In the genomic region with DNA sequence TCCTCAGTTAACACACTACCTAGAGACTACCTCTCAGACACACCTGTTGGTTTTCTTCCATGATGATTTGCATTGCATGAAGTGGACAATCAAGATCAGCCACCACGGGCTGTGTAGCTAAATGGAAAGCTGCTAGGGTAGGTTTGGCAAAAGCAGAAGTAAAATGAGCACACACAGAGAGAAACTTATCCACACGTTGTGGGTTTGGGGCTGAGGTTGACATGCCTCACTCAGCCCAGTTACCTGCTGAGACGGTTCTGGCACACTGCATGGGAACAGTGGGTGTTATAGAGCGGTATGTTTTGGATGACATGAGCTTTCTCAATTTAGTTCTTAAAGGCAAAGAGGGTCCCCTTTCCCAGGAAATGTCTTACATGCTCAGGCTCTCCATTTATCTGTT, we compare ENCODE assay signal across 19 mouse cellular contexts. TPM values are rescaled to one million over a fixed set of nuclear protein-coding genes. Genes with fewer than 3 reads are reported as not detected.
DNase-seq lines count a peak whose midpoint lies in the region; ATAC-seq lines count a peak whose summit lies in the region.
"Had no signal": no experiment of that assay in that cellular context is flagged by ENCODE, and none has a peak within 500 bp of the region (broad histone marks: within the 10 kb centered on the region; RNA-seq: fewer than 3 reads in every experiment).

No protein-coding gene starts in this region.

- ATAC-seq in granulocyte monocyte progenitor cell, adult 5-6 weeks (replicated peaks; ENCODE audit: poor library complexity, severe bottlenecking) = peak; percentile 69
- ATAC-seq in megakaryocyte progenitor cell, adult 5-6 weeks (replicated peaks; ENCODE audit: poor library complexity) = peak; percentile 55
- ATAC-seq: forebrain, embryonic 13.5 days; forebrain, embryonic 15.5 days; forebrain, postnatal 0 days had no signal

- peak; percentile 15 for DNase-seq in testis, postnatal 10 days (ENCODE audit: low spot score)
- DNase-seq in testis, postnatal 14 days (ENCODE audit: low spot score) = no peak
- DNase-seq in left cerebral cortex, adult 11 months (ENCODE audit: low spot score) = no peak
- no peak for DNase-seq in adrenal gland, postnatal 10 days
- DNase-seq: adrenal gland, adult 2 months; adrenal gland, postnatal 14 days; adrenal gland, postnatal 36 days; cerebellum, adult 11 months; cerebellum, adult 18-20 months; cerebellum, adult 8-10 months; cerebellum, adult 9-11 months; cerebellum, postnatal 14 days; cerebellum, postnatal 36 days; forebrain, postnatal 0 days had no signal

RNA-seq across cellular contexts. Expression of a gene that starts 25.1 kb away (rescaled TPM):
- 0.17 and 0.92 TPM in 2 replicates for total RNA-seq in granulocyte monocyte progenitor cell, adult 5-6 weeks (2014; fragmentation: Nextera tagmentation)
- 3.1 and 4.3 TPM in 2 replicates for total RNA-seq in granulocyte monocyte progenitor cell, adult 5-6 weeks (2017)
- 0.59 and 0.77 TPM in 2 replicates for total RNA-seq in megakaryocyte progenitor cell, adult 5-6 weeks (2015)
- 0.79 and 1.7 TPM in 2 replicates for total RNA-seq in megakaryocyte progenitor cell, adult 5-6 weeks (2017)
- 10 to 100 TPM; 46.5 to 48.0 TPM for total RNA-seq in adrenal gland, postnatal 10 days (2021)
- total RNA-seq: MEL had no signal

Comparison
In these comparisons a context has a peak if more than half of its experiments do, and no peak if none do; other contexts are left out.
1. RNA of a gene that starts 25.1 kb away (total RNA-seq): 46.5 to 48.0 TPM in adrenal gland, postnatal 10 days; 0.17 to 4.3 TPM in granulocyte monocyte progenitor cell, adult 5-6 weeks and 0.59 to 1.7 TPM in megakaryocyte progenitor cell, adult 5-6 weeks; every median in the first group is over 4 times any median in the second.